Mouse (Mus musculus): ENCODE measurements around the gene Gan. TPM values are rescaled to one million over a fixed set of nuclear protein-coding genes. Genes with fewer than 3 reads are reported as not detected.
A peak's percentile ranks its signal among the peaks of the same experiment; 100 is the strongest.

Gan gene
- total RNA-seq, 2 experiments from 2014 or later: 7.7 to 12.1 TPM

- no peak for DNase-seq
These were observed 94.7 kb downstream of the Gan start for GRCm38 (mm10) chr8:117252650-117253049.

- DNase-seq: no peak
These were observed 95.7 kb downstream of the Gan start for GRCm38 (mm10) chr8:117253390-117254269.

DNA sequence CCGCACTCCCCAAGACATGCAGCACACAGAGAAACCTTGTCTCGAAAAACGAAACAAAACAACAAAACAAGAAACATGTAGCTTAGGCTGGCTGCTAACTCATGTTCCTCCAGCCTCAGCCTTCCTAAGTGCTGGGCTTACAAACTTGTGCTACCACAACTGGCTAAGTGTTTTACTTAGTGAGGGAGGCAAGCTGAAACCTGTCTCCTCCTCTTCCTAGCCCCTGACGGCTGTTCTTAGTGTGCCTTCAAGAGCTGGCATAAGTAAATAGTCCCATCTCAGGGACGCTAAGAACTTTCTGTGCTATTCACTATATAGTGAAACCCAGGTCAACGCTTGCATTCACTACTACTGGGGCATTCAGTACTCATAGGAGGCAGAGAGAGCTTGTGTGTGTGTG lies 96.6 kb downstream of the Gan start:
- no peak for DNase-seq

DNA sequence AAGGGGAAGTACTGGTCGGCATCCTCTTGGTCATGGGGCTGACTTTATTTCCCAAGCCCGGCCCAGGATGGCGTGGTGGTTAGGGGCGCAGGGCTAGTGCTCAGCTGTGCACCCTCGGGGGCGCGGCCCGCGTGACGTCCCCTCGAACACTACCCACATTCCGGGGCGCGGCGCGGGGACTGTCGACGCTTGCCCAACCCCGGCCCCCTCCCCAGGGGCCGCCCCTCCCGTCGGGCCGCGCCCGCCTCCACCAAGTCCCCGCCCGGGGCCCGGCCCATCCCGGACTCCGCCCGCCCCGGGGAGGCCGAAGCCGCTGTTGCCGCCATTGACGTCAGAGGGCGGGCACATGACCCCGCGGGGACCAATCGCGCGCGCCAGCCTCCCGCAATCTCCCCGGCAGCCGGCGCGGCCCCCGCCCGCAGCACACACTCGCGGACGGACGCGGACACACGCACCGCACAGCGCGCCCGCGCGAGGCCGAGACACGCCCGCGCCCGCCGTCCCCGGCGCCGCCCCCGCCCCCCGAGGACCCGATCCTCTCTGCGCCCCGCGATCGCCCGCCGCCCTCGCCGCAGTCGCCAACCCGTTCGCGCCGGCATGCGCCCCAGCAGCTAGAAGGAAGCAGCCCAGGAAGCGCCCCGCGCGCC lies 98.5 kb downstream of the Gan start:
- peak; percentile 98 for DNase-seq

DNA sequence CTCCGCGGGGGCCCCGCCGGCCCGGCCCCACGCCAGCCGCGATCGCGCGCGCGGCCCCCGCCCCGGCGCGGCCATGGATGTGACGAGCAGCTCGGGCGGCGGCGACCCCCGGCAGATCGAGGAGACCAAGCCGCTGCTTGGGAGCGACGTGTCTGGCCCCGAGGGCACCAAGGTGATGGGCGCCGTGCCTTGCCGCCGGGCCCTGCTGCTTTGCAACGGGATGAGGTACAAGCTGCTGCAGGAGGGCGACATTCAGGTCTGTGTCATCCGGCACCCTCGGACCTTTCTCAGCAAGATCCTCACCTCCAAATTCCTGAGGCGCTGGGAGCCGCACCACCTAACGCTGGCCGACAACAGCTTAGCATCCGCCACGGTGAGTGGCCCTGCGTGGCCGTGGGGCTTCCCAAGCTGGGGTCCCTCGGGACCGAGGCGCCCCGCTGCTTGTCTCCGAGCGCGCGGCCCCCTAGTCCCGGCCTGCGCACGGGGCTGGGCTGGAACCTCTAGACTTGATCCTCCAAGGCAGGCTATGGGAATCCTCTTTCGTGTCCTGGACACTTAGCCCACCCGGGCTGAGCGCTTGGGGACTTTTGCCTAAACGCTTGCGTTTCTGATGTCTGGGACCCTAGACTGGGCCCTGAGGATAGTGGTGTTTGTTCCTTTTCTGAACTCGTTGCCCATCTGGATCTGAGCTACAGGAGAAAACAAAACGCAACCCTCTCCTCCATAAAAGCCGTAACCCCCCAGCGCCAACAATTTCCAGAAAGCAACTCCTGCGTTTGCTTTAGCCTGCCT lies 99.3 kb downstream of the Gan start, which contains the start of gene Cmip:
Gene Cmip, plus strand, starts transcription at position 36 of the 792 bp plus-strand sequence.
- DNase-seq: peak; percentile 61

GRCm38 (mm10) chr8:117257821-117258575 lies 100.1 kb downstream of the Gan start:
- peak; percentile 45 for DNase-seq

DNA sequence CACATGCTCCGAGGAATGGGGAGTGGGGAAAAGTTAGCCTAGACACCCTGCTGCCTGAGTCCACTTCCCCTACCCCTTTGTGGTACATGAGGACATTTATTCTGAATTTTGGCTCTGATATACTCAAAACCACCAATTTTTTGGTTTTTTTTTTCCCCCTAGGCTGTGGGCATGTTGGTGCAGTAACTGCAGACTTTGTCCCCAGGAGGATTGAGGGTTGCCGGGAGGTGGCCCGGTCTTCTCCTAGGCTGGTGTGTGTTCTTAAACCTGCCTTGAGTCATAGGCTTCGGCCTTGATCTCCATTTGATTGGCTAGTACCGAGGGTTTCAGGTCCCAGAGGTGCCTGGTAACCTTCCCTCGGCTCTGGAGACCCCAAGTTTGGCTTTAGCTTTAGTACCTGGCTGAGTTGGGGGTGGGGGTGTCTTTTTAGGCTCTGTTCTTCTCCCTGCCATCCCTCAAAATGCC lies 100.7 kb downstream of the Gan start:
- peak; percentile 41 for DNase-seq

DNA sequence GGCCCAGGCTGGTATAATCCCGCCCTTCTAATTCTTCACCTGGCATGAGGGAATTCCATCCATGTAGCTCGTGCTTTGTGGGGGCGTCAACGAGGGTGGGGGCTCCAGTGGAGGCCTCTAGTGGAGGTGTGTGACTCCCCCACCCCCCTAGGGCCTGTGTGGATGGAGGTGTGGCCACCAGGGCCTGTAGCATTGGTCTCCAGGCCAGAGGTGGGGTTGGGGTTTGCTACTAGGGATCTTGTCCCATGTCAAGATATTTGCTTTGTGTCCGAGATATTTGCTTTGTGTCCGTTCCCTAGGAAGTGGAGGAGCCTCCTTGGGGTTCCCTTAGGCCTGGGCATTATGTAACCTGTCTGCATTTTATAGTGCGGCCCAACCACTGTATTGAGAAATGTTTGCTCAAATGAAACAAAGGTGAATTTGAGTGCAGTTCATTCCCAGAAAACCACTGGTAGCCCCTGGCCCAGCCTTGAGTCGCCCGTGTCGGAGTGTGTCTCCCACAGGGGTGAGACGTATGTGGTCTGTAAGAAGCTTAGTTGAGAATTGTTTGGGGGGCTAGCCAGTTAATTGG lies 101.6 kb downstream of the Gan start:
- no peak for DNase-seq

DNA sequence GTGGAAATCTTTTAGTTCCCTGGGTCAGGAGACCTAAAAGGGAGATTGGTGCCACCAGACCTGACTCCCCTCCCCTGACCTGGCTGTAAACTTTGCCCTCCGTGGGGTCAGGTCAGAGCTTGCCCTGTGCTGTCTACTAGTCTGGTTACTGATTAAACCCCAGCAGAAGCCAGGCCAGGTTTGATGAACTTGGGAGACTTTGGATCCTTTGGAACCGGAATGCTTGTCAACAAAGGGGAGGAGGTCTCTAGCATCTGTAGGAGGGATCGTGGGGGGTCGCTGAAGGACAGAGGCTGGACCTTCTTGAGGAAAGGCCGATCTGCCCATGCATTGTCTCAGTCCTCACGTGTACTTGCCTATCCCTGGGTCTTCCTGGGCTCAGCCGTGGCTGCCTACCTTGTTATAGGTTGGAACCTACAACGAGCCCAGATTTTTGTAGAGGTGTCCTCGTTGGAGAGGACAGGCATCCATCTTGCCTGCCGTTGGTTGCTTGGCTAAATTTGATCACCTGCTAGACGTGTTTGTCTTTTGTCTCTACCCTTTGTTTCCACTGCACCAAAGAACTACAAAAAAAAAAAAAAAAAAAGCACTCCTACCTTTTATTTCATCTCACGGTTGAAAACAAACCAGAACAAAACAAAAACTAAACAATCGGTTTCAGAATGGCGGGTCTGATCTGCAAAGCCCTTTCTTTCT lies 102.4 kb downstream of the Gan start:
- DNase-seq: no peak

DNA sequence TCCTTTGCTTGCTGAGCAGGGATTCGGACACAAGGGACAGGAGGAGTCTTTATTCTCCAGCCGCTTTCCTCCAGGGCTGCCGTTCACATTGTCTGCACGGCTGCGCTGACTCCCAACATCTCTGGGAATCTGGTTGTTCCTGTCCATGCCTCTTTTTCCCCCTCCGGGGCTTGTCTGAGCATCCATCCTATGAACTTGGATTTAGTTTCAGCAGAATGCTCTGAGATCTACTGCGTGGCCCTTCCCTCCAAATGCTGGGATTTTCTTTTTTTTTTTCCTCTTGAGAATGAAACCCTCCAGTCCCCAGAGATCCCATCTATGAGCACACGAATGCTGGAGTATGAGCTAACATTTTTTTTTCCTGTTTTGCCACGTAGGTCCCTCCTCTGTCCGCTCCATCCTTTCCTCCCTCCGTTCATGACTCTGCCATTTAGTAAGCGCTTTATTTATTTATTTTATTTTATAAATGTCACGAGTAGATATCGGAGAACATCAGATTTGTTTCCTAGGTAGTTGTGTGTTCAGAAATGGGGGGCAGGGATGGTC lies 103.1 kb downstream of the Gan start:
- DNase-seq: no peak

- no peak for DNase-seq
These were observed 103.8 kb downstream of the Gan start for GRCm38 (mm10) chr8:117261702-117262101.

- no peak for DNase-seq
These were observed 104.8 kb downstream of the Gan start for GRCm38 (mm10) chr8:117262685-117263084.

DNA sequence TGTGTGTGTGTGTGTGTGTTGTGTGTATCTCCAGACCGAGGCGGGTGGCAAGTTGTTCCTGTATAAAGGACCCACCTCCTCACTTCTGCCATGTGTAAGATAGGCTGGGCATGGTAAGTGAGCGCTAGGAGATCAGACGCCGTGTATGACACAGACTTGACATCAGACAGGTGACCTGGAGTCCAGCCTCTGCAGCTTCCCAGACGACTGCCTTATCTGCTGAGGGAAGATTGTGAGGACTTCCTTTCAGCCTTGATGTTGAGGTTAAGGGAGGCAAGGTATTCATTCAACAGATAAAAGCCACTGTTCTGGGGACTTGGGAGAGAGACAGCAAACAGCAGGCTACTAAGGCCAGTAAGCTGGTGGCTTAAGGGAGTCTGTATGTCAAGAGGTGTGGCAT lies 105.5 kb downstream of the Gan start:
- no peak for DNase-seq

DNA sequence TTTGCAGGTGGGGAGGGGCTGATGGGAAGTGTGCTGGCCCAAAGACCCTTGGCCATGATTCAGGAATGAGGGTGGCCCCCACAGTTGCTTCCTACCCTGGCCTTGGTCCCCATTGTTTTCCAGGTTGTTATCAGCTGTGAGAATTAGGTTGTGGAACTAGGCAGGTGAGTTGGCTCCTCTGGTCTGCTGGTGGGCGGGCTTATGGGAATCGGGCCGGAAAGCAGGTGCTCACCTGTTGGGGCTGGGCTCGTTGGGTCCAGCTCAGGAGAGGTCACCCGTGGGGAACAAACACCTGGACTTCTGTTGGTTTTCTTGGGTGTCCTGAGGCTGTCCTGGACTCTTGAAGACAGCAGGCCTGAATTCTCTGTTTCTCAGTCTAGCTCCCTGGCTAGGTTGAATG lies 107.1 kb downstream of the Gan start:
- DNase-seq: no peak

Other genes with a start within 250 kb of the Gan start
- 10 to 100 TPM; 40.1 to 46.4 TPM for gene Cmc2, start 236.7 kb upstream of the Gan start, total RNA-seq (2021)
- 10 to 100 TPM in 1 of 2 experiments, 1 to 10 TPM in 1; 7.1 to 10.5 TPM for gene Cenpn, start 236.4 kb upstream of the Gan start, total RNA-seq (2021)
- 10 to 100 TPM; 16.0 to 19.0 TPM for gene Atmin, start 214.7 kb upstream of the Gan start, total RNA-seq (2021)
- 1 to 10 TPM in 1 of 2 experiments, under 1 TPM in 1; 0.99 to 1.2 TPM for gene 1700030J22Rik, start 179.2 kb upstream of the Gan start, total RNA-seq (2021)
- gene Gcsh, start 164.6 kb upstream of the Gan start, total RNA-seq (2021): 100 to 1,000 TPM; 145 to 162 TPM
- gene Pkd1l2, start 75.7 kb upstream of the Gan start, total RNA-seq (2021): under 1 TPM; 0.36 to 0.94 TPM
- 1 to 10 TPM; 1.2 to 2.8 TPM for gene Bco1, start 62.3 kb upstream of the Gan start, total RNA-seq (2021)
- gene Cmip, start 98.9 kb downstream of the Gan start, total RNA-seq (2021): 10 to 100 TPM; 77.7 to 82.3 TPM

Measured in adrenal gland, postnatal 10 days (tissue).